Mouse (Mus musculus) spleen, postnatal 36 days (tissue): ENCODE data around the gene Ubxn2a.

Source experiments
- DNase-seq, 2 experiments: peaks; one replicate each; pipeline ENCODE4 v3.0.0; 2022; ENCODE audit warnings: low spot score in 2 of 2, mixed read lengths in 1 of 2

Ubxn2a gene

DNA sequence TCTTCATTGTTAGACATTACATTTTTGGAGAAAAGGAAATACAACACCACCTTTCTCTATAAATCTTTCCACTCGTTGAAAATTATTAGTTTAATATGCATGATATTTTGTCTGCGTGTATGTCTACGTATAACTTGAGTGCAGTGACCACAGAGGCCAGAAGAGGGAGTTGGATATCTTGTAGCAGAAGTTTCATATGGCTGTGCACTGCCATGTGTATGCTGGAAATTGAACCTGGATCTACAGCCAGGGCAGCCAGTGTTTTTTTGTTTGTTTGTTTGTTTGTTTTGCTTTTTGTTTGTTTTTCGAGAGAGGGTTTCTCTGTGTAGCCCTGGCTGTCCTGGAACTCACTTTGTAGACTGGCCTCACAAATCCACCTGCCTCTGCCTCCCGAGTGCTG lies 28.5 kb downstream of the Ubxn2a start:
- peak in 1 of 2 experiments; percentile 17 for DNase-seq

DNA sequence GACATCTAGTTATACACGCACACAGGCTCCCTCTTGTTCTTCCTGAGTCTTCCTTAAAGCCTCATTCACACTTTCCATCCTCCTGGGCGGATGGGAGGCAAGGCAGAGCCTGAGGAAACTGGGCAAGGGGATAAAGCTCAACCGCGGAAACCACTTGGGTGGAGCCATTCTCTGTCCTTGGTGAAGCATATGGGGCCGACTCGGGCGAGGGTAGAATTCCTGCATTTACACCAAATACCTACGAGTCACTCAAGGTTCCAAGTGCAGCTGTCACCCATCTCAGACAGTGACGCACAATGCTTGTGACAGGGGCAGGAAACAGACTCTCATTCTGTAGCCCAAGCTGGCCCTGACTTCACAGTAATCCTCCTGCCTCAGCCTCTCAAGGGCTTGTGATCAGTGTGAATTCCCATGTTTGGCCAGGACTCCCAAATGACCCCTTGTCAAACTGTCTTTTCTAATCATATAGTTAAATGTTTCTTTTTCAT lies 29.2 kb downstream of the Ubxn2a start:
- DNase-seq, result no peak

DNA sequence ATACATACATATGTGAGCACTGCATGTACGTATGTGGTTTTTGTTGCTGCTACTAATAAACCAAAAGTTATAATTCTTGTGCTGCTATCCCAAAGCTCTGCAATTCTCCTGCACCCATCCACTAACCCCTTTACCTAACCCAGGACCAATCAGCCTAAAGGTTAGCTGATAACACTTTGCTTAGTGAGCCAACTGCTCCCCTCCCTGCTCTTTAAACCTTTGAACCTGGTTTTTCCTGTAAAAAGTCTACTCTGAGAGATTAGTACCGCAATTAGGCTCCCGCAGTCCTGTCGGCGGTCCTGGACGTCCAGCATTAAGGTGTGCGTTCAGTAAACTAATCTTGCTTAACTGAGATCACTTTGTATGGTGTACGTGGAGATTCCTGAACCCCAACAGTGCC lies 31.9 kb downstream of the Ubxn2a start:
- DNase-seq, result no peak

DNA sequence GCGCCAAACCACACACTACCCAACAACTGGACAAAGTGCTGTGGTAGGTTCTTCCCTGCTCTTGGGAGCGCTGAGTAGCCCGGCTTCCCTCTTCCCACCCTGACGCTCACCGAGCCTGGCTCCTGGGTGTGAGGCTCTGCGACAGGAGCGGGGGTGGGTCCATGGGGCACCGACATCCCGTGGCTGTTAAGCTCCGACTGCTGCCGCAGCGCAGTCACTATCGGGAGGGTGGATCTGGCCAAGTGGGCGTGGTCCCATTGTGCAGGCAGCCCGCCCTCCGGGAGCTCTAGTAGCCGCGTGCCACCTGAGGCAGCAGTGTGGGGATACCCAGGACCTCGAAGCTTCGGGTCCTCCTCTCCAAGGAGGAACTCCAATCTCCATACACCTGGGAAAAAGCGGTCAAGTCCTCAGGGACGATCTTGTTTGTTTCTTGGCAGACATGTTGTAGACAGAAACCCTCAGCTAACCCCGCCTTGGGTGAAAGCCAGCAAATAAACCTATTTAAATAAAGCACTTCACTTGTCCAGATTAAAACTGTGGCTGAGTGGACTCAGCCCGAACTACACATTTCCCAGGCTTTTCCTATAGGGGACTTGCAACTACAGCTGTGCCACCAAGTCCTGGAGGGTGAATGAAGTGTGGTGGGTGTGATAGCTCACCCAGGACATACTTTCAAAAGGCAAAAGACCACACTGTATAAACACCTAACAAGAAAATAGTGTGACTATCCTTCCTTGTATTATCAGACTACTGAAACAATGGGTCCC lies 33.2 kb downstream of the Ubxn2a start, which contains the start of gene Mfsd2b:
Mfsd2b (minus strand) TSS at position 199 of the 767 bp plus-strand sequence.
- peak; percentile 76 to 80 for DNase-seq

DNA sequence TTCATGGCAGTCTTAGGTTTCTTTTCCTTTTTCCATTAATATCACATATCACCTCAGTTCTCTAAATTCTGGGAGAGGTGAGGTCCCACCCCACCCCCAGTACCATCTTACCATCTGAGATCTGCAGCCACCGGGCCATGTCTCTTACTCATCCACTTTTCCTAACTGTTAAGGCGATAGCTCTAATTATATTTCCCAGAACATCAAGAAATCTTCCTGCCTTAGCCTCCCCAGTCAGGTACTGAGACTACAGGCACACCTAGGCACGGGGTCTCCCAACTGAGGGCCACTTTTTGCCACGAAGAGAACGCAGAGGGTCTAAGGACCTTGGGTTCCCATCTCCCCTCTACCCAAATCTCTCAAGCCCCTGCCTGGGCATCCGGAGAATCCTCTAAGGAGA lies 34.0 kb downstream of the Ubxn2a start:
- no peak for DNase-seq

DNA sequence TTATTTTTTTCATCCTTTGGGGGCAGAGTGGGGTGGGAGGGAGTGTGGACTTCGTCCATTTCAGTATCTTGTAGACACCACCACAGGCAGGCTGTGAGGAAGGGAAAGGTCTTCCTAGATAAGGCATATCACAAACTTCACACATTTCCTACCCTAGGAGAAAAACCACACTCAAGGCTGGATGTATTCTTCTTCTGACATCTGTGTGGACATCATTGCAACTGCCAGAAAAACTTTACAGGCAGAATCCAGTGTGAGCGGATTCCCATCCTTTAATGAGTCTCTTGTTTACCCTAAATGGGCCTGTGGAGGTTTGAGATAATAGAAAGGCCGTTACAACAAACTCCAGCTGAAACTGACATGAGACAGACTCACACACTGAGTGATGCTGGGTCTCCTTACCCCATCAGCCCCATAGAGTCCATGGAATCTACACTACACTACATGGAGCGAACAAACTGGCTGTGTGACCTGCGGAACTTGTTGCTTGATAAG lies 34.5 kb downstream of the Ubxn2a start:
- peak; percentile 31 to 64 for DNase-seq

DNA sequence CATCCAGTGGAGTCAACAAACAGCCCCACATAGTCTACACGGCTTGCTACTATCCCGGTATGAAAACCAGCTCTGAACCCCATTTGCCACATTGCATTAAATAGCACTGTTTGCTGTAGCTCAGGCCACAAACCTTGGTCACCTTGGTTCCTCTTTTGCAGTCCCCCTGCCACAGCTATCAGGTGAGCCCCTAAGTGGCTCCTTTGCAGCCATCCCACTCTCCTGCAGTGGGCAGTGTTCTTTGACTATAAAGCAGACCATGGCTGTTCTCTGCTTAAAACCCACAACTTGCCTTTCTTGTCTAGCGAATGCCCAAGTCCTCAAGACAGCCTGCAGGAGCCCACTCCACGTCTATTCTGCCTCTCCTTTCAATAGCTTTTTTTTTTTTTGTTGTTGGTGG lies 35.2 kb downstream of the Ubxn2a start:
- DNase-seq, result no peak

DNA sequence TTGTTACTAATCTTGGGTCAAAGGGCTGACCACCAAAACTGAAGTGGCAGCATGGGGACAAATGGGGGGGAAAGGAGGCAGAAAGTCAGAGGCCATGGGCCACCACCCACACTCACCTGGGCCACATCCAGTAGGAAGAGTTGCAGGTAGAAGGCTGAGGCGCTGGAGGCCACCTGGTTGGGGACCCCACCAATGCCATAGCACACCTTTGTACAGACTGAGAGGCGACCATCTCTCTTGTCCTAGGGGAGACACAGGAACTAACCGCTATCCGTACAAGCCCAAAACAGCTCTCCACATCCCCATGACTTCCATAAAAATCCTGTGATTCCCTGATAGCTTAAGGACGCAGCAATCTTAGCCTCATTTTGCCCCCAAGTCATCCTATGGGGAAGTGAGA lies 36.2 kb downstream of the Ubxn2a start:
- DNase-seq, result no peak

DNA sequence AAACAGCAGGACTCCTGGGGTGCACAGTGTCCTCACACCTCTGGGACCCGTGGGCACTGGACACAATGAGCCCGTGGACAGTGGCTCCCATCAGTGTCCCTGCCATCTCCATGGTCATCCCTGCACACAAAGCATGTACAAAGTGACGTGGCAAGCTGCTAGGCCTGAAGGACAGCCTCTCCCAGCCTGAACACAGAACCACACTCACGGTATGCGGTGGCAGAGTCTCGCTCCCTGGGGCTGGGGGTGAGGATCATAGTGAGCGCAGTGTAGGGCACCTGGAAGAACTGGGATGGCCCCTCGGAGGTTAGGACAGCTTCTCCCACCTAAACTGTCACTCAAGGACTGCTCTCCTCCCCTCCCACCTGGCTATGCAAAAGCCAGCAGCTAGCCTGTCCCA lies 38.6 kb downstream of the Ubxn2a start:
- DNase-seq, result no peak

DNA sequence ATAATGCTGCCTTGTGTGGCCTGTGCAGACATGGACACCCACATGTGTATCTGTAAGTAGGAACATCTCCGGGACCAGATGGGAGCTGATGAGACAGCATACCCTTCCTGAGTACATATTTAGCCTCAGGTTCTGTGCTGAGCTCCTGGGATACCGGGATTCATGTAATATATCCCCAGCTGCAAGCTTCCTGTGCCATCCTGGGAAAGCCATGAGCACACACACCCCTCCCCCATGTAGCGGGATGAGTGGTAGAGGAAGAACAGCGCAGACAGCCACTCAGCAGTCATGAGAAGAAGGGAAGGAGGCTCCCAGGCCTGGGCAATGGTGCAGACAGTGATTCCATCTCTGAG lies 43.2 kb downstream of the Ubxn2a start:
- DNase-seq, result no peak

DNA sequence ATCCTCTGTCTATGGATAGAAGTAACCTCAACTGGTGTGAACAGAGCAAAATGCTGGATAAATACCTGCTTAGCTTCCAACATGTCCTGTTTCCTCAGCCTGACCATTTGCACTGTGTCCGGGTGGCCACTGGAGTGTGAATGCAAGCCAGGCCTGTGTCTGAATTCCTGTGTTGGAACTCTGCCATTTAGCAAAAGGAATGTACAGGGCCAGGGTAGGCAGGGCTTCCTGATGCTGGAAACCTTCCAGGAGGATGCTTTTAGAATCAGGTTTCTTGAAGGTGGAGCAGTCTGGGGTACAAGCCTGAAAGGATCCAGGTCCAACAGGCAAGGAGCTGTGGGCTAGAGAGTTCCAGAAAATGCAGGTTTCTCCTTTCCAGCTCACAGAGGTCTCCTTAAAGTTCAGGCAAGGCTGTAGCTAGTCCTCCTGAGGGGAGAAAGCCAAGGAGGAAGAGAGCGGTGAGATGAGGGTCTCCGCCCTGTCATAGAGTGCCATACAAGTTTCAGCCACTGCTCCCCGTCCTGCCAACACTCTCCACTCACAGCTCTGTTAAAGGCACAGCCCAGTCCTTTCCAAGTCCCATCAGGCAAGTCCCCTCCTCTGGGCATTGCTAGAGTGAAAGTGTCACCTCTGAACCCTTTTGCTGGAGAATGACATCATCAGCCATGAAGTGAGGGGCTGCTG lies 43.7 kb downstream of the Ubxn2a start:
- DNase-seq, result no peak

DNA sequence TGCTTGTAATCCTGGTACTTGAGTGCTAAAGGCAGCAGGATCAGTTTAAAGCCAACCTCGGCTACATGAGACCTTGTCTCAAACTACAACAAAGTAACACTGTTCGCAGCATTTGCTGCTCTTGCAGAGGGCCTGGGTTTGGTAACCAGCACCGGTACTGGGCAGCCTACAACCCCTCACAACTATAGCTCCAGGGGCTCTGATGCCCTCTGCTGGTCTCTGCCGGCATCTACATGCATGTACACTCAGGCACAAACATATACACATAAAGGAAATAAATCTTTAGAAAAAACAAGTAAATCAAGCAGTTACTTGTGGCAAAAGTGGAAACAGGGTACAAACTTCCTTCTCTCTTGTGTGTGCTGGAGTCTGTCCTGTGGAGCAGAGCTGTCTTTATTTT lies 44.8 kb downstream of the Ubxn2a start:
- no peak for DNase-seq

DNA sequence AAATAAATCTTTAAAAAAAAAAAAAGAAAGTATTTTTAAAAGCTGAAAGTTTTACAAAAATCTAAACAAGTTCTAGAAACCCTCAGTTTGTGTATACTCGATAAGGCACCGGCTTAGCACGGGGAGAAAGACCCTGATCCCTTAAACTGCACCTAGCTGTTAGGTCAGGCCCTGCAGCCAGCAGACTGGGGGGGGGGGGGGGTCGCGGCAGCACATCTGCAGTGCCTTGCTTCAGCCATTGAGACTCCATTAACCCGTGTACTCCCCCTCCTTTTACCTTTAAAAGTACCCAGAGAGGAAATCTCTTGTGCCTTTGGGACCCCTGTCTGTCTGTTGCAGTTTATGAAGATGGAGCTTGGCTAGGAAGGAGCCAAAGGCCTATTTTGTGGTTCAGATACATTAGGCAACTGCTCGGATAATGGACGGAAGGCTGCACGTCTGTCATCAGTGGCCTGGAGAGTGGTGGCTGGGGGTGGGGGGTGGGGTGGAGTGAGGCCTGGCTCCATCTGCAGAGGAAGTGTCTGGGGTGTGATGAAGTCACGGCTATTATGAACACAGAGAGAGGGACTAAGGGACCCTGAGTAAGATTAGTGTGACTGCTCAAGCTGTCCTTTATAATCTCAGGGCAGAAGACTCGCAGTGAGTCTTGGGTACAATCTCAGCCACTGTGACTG lies 48.1 kb downstream of the Ubxn2a start:
- no peak for DNase-seq

DNA sequence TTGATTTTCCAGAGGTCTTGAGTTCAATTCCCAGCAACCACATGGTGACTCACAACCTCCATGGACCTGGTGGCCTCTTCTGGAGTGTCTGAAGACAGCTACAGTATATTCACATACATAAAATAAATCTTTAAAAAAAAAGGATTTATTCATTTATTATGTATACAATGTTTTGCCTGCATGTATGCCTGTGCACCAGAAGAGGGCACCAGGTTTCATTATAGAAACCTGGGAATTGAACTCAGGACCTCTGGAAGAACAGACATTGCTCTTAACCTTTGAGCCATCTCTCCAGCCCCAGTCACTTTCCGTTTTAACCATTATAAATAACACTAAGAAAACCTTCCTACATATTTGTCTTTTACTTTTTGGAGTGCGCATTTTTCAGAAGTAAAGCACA lies 50.7 kb downstream of the Ubxn2a start:
- DNase-seq, result no peak

DNA sequence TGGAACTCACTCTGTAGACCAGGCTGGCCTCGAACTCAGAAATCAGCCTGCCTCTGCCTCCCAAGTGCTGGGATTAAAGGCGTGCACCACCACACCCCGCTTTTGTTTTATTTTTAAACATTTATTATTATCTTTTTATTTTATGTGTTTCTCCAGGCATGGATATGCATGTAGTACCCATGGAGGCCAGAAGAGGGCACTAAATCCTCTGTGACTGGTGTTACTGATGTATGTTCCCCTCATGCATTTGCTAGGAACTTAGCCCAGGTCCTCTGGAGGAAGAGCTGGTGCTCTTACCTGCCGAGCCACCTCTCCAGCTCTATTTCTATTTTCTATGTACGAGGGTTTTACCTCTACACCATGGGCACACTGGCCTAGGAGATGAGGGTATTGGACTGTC lies 51.3 kb downstream of the Ubxn2a start:
- DNase-seq, result peak in 1 of 2 experiments; percentile 24

DNA sequence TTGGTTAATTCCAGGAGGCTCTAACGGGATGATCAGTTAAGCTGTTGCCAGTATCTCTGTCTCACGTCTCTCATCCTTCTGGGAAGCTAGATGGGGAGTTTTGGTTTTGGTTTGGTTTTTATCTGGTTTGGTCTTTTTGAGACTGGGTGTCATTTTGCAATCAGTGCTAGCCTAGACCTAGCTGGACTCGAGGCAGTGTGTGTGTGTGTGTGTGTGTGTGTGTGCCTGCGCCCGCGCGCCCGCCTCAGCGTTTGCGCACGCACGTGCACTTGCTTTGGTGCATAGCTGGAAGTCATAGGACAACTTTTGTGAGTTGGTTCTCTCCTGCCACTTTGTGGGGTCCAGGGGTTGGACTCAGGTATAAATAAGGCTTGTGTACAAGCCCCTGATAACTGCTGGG lies 63.8 kb downstream of the Ubxn2a start:
- peak; percentile 18 to 25 for DNase-seq

DNA sequence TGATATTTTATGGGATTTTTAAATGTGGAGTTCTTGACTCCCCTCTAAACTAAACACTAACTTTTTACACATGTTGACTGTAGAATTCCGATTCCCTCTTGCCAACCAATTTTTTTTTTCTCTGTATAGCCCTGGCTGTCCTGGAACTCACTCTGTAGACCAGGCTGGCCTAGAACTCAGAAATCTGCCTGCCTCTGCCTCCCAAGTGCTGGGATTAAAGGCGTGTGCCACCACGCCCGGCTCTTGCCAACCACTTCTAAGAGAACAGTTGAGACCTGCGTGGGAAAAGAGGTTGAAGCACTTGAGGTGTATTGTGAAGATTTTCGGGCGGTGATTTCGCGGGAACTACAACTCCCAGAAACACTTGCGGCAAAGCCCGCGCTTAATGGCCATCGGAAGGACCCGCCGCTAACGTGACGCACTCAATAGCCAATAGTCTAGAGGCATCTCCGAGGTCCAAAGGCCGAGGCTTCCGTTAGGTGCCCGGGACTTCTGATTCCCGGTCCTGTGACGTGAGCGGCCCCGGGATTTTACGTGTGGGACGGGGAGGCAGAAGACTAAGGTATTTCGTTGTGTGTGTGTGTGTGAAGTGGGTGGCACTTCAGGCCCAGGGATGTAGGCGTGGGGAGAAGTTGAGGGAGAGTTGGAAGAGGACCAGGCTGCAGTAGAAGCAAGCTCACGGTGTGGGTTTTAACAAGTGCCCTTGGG lies 64.5 kb downstream of the Ubxn2a start, which contains the start of gene Wdcp:
Wdcp (plus strand) TSS at position 414 of the 708 bp plus-strand sequence.
- DNase-seq, result peak; percentile 87 to 90

DNA sequence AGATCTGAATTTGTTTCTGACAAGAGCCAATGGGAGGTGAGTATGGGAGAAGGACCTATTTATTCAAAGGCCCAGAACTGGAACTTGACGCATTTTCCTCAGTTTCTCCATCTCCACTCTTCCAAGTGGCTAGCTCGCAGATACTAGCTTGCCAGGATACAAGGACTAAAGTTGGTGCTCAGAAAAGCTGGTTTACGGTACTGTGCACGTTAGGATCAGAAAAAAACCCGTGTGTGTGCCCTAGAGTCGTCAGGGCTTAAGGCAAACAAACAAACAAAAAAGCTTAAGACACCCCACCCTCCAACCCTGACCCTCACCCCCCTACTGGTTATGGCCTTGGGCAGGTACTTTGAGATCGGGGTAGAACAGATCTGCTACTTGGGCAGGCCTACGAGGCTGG lies 65.0 kb downstream of the Ubxn2a start:
- no peak for DNase-seq

DNA sequence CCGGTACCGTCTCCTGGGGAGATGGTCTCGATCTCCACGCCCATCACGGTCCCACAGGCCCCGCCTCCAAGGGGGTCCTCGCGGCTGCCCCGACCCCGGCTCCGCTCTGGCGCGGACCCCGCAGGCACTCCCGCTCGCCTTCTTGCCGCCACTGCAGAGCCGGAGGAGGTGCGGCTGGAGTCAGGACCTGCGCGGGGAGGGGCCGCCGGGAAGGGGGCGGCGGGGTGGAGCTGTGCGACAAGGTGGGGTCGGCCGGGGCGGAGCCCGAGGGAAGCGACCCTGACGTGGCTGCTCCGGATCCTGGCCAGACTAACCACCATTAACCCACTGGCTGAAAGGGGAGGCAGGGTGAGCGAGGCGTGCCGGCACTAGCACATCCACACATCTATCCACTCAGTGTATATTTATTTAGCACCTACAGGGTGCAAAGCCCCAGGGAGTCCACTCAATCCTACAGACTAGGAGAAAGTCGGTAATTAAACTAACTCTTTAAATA lies 66.1 kb downstream of the Ubxn2a start, which contains the start of gene Fkbp1b:
Fkbp1b (minus strand) TSS at position 200 of the 496 bp plus-strand sequence.
- DNase-seq, result peak in 1 of 2 experiments; percentile 16

DNA sequence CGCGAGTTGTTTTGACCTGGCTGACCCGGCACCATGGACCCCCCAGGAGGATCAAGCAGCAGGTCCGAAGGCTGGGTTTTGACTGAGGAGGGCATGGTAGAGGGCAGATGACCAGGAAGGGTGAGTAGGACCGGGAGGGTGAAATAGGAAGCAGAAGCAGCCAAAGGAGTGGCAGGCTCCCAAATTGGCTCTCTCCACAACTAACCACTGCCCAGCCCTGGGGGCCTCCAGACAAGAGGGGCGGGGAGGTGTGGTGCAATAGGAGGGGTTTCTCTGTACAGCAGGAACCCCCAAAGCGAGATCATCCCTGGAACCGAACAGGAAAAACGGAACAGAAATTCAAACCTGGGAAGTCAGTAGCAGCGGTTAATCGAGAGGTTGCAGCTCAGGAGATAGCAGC lies 66.8 kb downstream of the Ubxn2a start:
- DNase-seq, result no peak

DNA sequence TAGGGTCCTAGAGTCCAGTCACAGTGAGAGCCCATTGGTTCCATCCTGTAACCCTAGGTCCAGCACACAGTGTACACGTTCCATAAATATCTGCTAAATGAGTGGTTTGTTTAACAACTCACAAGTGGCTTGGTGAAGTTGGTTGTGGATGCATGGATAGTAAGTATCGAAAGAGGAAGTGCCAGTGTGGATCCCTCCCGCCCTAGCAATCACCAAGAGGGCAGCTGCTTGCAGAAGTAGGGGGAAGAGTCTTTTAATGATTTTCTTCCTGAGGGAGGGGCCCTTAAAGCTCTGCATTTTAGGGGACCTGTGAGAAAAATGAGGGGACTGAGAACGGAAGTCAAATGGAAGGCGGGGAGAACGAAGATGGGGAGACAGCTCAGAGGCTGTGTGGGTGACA lies 67.5 kb downstream of the Ubxn2a start:
- no peak for DNase-seq
